Mouse (Mus musculus): ENCODE data around the gene Klk1b5. TPM values are rescaled to one million over a fixed set of nuclear protein-coding genes. Genes with fewer than 3 reads are reported as not detected.

Gene Klk1b5
- total RNA-seq, 2 experiments from 2014 or later, result not detected

DNA sequence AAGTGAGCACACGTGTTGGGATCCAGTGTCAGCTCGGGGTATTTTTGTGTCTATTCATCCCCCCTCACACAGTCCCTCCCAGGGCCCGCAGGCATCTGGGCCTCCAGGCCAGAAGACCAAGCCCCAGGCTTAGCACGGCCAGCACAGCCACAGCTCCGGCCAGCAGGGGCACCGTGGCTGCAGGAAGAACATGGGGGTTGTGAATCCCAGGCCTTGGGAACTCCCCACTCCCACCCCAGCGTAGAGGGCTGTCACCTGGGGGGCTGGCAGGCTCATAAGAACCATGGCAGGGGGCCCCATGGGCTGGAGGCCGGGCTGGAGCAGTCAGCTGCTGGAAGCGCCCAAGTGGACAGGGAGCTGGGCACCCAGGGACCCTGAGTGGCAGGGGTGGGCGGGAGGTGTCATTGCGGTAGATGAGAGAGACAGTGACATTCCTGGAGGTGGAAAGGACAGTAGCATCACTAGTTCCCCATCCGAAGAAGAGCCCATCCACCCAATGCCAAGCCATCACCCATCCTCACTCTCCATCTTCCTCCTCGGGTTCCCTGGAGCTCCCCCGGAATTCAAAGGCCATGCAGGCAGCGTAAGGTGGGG, 37.4 kb downstream of the Klk1b5 start:
- no peak for DNase-seq (ENCODE audit: low spot score in 2 of 2)

DNA sequence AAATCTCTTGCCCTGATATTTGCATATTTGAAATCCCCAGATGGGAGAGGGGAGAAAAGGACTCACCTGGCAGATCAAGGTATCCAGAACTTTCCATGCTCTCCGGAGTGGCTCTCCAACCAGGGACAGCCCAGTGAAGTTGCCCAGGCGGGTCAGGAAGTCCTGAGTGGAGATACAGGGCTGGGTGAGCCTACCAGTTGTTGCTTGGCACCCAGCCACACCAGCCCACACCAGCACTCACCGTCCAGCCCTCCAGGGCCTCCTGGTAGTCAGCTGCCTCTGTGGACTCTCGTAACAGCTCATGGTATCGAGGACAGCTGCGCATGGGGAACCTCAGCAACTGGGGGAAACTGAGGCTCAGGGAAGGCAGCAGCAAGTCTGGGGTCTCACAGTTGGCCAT, 39.2 kb downstream of the Klk1b5 start:
- no peak for DNase-seq (ENCODE audit: low spot score in 2 of 2)

DNA sequence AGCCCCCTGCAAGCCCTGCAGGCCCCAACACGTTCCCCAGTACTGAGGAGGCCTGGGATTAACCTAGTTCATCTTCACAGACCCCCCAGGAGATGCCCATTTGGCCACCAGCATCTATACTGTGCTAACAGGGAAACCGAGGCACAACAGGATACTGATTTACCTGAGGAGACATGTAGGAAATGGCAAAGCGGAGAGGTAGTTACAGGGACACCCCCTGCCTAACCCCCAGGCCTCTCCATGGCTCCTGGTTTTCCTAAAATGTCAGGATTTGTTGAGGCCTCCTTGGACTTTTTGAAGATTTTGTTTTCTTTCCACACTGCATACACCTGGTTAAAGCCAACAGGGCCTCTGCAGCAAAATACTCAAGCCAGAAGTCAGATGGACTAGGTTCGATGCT, 41.5 kb downstream of the Klk1b5 start, which contains the start of gene Acp4:
Acp4 (minus strand) TSS at position 101 of the 400 bp plus-strand sequence.
- DNase-seq (ENCODE audit: low spot score in 2 of 2), result no peak

DNA sequence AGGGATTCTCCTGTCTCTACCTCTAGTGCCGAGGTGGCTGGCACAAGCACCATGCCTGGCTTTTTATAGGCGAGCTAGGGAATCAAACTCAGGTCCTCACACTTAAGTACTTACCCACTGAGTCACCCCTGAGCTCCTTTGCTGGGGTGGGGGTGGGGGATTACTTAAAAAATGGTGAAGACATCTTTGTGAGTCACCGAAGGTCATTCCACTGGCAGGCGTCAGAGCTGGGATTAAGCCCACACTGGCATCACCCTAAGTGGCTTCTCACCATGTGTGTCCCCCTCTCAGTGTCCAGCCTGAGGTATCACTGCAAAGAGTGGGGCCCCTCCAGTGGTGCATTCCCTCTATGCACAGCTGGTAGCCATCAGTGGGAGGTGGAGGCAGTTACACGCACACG, 44.7 kb downstream of the Klk1b5 start:
- DNase-seq (ENCODE audit: low spot score in 2 of 2), result no peak

DNA sequence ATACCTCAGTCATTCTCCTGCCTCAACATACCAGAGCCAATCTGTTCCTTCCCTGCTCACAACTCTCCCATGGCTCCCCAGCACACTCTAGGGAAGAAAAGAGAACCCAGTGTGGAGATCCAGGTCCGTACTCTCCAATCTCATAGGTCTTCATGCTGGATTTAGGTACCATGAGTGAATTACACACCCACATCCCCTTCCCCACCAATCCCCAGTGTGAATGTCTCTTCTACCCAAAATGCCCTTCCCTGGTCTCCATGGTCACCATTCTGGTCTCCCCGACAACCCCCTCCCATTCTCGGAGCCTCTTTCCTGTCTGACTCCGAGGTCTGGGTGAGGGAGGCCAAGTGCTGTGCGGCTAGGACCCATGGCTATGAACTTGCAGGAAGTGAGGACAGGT, 45.4 kb downstream of the Klk1b5 start, which contains the start of gene Gm15517:
Gm15517 (plus strand) TSS at position 301 of the 400 bp plus-strand sequence.
- DNase-seq (ENCODE audit: low spot score in 2 of 2), result no peak

DNA sequence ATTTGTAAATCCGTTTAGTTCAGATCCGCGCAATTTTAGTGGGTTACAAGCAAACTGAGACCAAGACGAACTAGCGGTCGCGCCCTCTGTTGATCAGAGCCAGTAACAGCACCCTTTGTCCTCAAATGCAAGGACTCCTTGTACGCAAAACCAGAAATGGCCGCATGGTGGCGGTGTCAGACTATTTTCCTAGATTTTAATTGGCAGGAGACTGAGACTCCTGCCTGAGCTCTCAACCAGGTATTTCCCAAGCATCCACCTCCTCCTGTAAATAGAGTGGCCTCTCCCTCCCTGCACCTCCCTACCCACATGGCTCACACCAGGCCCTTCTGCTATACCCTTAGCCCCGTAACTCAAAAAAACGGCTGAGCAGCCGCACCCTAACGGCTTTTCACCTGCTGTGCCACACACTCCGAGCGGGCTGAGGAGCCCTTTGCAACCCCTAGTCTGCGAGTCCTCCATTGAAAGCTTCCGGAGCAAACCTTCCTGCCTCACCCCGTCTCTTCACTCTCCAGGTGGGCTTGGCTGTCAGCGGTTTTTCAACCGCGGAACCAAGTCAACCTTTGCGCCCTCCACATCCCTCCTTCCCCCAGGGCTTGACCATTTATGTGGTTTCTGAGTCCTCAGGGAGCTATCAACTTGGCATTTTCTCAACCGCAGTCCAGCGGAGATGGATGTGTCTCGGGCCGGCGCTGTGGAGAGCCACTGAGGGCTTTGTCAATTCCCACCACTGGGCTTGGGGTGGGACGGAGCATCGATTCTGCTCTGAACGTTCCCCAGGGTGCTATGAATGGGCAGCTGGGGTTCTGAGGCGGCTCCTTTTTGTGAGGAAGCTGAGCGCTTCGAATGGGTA, 47.3 kb downstream of the Klk1b5 start:
- DNase-seq (ENCODE audit: low spot score in 2 of 2), result peak; percentile 98

DNA sequence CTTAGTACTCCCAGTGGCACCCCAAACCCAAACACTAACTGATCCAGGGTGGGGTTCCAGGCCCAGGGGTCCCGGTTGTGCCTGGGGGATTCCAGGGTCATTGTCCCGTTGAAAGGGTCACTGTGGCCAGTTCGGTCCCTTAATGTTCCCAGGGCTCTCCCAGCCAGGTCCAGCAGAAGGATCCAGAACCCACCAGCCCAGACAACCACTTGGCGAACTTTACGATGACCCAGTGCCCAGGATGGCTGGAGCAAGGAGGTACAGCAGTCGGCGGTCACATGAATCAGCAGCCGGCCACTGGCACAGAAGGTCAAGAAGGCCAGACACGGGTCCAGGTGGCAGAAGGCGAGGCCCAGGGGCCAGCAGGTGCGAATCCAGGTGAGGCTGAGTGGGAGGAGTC, 52.4 kb downstream of the Klk1b5 start:
- DNase-seq (ENCODE audit: low spot score in 2 of 2), result no peak

DNA sequence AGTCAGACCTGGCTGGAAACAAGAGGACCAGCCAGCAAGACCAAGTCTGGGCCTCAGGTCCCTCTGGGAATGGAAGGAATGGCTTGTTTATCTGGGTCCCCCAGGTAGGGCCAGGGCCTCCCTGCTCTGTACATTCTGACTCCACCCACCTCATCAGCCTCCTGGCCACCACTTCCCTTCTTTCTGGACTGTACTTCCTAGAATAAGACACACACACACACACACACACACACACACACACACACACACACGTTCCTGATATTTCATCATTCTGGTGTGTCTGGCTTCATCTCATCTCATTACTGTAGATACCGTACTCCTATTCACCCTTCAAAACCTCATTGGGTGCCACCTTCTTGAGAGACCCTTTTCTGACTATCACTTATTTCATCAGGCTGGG, 53.7 kb downstream of the Klk1b5 start:
- no peak for DNase-seq (ENCODE audit: low spot score in 2 of 2)

Other genes starting within 250 kb of the Klk1b5 start
- gene Klk1b1, start 249.2 kb upstream of the Klk1b5 start, total RNA-seq (2021), result not detected
- gene Klk1b9, start 239.9 kb upstream of the Klk1b5 start, total RNA-seq (2021), result not detected
- not detected for gene Klk1b11, start 220.1 kb upstream of the Klk1b5 start, total RNA-seq (2021)
- gene Klk1b26, start 203.8 kb upstream of the Klk1b5 start, total RNA-seq (2021), result not detected
- gene Klk1b27, start 163.7 kb upstream of the Klk1b5 start, total RNA-seq (2021), result not detected
- not detected for gene Klk1b21, start 113.6 kb upstream of the Klk1b5 start, total RNA-seq (2021)
- not detected for gene Klk1b22, start 103.3 kb upstream of the Klk1b5 start, total RNA-seq (2021)
- not detected for gene Klk1b16, start 79.2 kb upstream of the Klk1b5 start, total RNA-seq (2021)
- not detected for gene Klk1b24, start 27.7 kb upstream of the Klk1b5 start, total RNA-seq (2021)
- gene Klk1b3, start 17.8 kb upstream of the Klk1b5 start, total RNA-seq (2021), result not detected
- gene Klk1b4, start 8.5 kb upstream of the Klk1b5 start, total RNA-seq (2021), result not detected
- gene Klk1, start 9.4 kb downstream of the Klk1b5 start, total RNA-seq (2021), result not detected
- gene Gm36864, start 20.2 kb downstream of the Klk1b5 start, total RNA-seq (2021), result not detected
- gene 1700028J19Rik, start 30.8 kb downstream of the Klk1b5 start, total RNA-seq (2021), result 1 to 10 TPM; 1.4 to 1.5 TPM
- gene 2410002F23Rik, start 30.8 kb downstream of the Klk1b5 start, total RNA-seq (2021), result 100 to 1,000 TPM in 1 of 2 experiments, 10 to 100 TPM in 1; 83.1 to 105 TPM
- gene Acp4, start 41.4 kb downstream of the Klk1b5 start, total RNA-seq (2021), result not detected
- not detected for gene Gm15517, start 45.5 kb downstream of the Klk1b5 start, total RNA-seq (2021)
- 1 to 10 TPM; 2.5 to 2.8 TPM for gene Clec11a, start 91.0 kb downstream of the Klk1b5 start, total RNA-seq (2021)
- gene Shank1, start 94.3 kb downstream of the Klk1b5 start, total RNA-seq (2021), result 100 to 1,000 TPM; 566 to 582 TPM
- gene Syt3, start 168.2 kb downstream of the Klk1b5 start, total RNA-seq (2021), result 10 to 100 TPM; 95.5 to 98.4 TPM
- 1 to 10 TPM; 2.3 TPM for gene 1700008O03Rik, start 169.9 kb downstream of the Klk1b5 start, total RNA-seq (2021)
- 100 to 1,000 TPM; 299 to 301 TPM for gene Lrrc4b, start 213.1 kb downstream of the Klk1b5 start, total RNA-seq (2021)
- gene Aspdh, start 249.4 kb downstream of the Klk1b5 start, total RNA-seq (2021), result 10 to 100 TPM; 15.0 to 15.4 TPM